Mouse (Mus musculus): ENCODE data around the gene Prpf18.

DNA sequence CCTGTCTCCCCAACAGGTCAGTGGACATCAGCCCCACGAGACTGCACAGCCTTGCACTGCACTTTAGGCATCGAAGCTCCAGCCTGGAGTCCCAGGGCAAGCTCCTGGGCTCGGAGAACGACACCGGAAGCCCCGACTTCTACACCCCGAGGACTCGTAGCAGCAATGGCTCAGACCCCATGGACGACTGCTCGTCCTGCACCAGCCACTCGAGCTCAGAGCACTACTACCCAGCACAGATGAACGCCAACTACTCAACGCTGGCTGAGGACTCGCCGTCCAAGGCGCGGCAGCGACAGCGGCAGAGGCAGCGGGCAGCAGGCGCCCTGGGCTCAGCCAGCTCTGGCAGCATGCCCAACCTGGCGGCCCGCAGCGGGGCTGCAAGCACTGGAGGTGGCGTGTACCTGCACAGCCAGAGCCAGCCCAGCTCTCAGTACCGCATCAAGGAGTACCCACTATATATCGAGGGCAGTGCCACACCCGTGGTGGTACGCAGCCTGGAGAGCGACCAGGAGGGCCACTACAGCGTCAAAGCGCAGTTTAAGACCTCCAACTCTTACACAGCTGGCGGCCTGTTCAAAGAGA lies 48.5 kb downstream of the Prpf18 start:
- TF ChIP-seq POLR2A (IDR thresholded peaks at IDR 0.05; ENCODE audit: borderline replicate concordance, insufficient read depth, low read length) (no peak), CTCF (IDR thresholded peaks at IDR 0.05; ENCODE audit: borderline replicate concordance, insufficient read depth, low read depth, low read length) (no peak)
